Mouse (Mus musculus) C2C12 (cell line): ENCODE data around the gene Rmi2.

Experiments used
- CTCF ChIP-seq: IDR thresholded peaks from one replicate; pipeline ENCODE4 v1.5.1; 2011; ENCODE audit not compliant: control insufficient read depth, insufficient read depth, insufficient read length
- USF1 ChIP-seq: IDR thresholded peaks from one replicate; pipeline ENCODE4 v1.6.1; 2011; ENCODE audit warnings: low read depth, mild to moderate bottlenecking, control low read depth, moderate library complexity

- TF ChIP-seq CTCF (no peak), USF1 (no peak)
Observed at GRCm38 (mm10) chr16:10796034-10796433, 38.8 kb upstream of the Rmi2 start, which contains the start of gene Prm2.
